Mouse (Mus musculus): ENCODE results near the gene Hint1. TPM values are rescaled to one million over a fixed set of nuclear protein-coding genes. Genes with fewer than 3 reads are reported as not detected.
"Not testable (repeated sequence)": the region's sequence is repeated elsewhere in the genome, so short reads cannot be mapped to it uniquely, and the experiment has no call there.

Gene Hint1
- polyA plus RNA-seq, 1 experiment from 2014 or later = 774 TPM

DNA sequence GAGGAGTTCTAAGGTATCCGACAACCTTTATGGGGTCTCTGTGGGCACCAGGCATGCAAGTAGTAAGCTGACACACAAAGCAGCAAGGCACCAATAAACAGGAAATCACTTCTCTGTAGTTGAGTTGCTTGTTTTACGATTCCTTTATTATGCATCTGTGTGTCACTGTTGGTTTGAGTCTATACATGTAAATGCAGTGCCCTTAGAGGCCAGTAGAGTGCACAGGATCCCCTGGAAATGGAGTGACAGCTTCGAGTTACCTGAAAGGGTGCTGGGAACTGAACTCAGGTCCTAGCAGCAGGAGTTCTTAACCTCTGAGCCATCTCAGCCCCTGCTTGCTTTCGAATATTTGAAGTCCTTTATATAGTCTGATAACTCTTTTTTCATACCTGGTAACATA lies 26.5 kb upstream of the Hint1 start:
- DNase-seq (ENCODE audit: low spot score) (no peak), ATAC-seq (replicated peaks; ENCODE audit: low FRiP score, low TSS enrichment, low read depth) (no peak)
- Histone ChIP-seq H3K9ac (ENCODE audit: low read length) (no peak overlapping the region), H3K4me2 (ENCODE audit: low read length) (no peak overlapping the region), H3K4me1 (replicated peaks; ENCODE audit: control insufficient read depth, insufficient read depth, low read length) (no peaks in the 10 kb centered on the region), H3K36me3 (ENCODE audit: control insufficient read depth, insufficient read depth, low read length) (no peaks in the 10 kb centered on the region), H3K27ac (ENCODE audit: low read depth) (no peak overlapping the region), H3K27me3 (replicated peaks; ENCODE audit: control insufficient read depth, insufficient read depth, low read length) (no peaks in the 10 kb centered on the region), H3K4me3 (ENCODE audit: low read depth, low read length) (no peak overlapping the region), H3K9me3 (ENCODE audit: control insufficient read depth, low read length) (no peaks in the 10 kb centered on the region)
- WGBS = 92% methylated on average over 4 of the region's 4 CpGs

DNA sequence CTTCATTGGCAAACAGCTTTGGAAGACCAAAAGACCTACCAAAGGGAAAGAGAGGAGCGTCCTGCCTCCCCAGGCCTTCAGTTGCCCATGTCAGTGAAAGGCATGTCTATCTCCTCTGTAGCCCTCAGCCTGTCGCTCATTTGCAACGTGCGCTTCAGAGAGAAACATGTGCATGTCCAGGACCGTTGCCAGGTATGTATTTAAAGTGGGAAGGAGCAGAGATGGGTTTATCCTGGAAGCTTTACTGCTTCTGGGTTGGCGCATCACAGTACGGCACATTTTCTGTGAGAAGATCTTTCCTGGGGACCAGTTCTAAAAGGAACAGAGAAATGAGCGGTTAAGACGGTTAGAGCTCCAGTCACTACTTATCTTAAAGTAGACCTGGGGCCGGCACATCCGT lies 25.3 kb upstream of the Hint1 start:
- Histone ChIP-seq H3K4me1 (replicated peaks; ENCODE audit: control insufficient read depth, insufficient read depth, low read length) (no peaks in the 10 kb centered on the region), H3K4me2 (ENCODE audit: low read length) (no peak overlapping the region), H3K27me3 (replicated peaks; ENCODE audit: control insufficient read depth, insufficient read depth, low read length) (no peaks in the 10 kb centered on the region), H3K4me3 (ENCODE audit: low read depth, low read length) (no peak overlapping the region), H3K9me3 (ENCODE audit: control insufficient read depth, low read length) (no peaks in the 10 kb centered on the region), H3K36me3 (ENCODE audit: control insufficient read depth, insufficient read depth, low read length) (no peaks in the 10 kb centered on the region), H3K9ac (ENCODE audit: low read length) (no peak overlapping the region), H3K27ac (ENCODE audit: low read depth) (no peak overlapping the region)
- ATAC-seq (replicated peaks; ENCODE audit: low FRiP score, low TSS enrichment, low read depth) = no peak
- no peak for DNase-seq (ENCODE audit: low spot score)
- 94% methylated on average over 11 of the region's 11 CpGs for WGBS

DNA sequence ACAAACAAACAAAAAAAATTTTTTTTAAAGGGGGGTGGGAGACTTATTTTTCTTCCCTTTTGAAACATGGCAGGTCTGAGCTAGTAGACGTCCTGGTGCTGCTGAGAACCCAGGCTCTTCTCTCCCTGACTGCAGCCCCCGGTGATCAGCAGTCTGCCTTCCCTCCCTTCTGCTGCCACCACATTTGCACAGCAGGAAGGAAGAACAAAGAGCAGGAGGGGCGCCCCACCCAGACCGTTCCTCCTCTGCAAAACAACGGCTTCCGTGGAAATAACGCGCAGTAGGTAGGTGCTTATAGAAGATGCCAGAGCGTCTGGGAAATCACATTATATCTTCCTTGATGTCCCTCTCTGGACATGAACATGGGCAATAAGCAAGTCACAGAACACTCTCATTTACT lies 21.8 kb upstream of the Hint1 start:
- WGBS = 66% methylated on average over 9 of the region's 9 CpGs
- no peaks in the 10 kb centered on the region for H3K36me3 ChIP-seq (ENCODE audit: control insufficient read depth, insufficient read depth, low read length)
- no peak for ATAC-seq (replicated peaks; ENCODE audit: low FRiP score, low TSS enrichment, low read depth)

DNA sequence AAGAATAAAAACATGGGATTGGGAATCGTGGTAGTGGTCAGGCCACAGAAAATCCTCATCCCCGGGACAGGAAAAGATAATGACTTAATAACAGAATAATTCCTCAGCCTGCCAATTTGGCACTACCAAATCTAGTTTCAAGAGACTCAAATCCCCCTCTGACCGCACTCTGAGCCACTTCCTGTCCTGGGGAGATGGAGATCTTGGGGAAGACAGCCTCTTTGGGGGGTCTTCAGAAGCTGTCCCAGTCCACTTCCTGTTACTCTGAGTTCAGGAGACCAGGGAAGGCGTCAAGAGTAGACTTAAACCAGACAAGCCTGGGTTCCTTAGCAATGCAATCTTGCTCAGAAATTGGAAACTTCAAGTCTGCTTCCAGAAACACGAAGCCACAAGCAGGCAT lies 21.2 kb upstream of the Hint1 start:
- no peak overlapping the region for H3K9ac ChIP-seq (ENCODE audit: low read length)
- H3K27ac ChIP-seq (ENCODE audit: low read depth) = no peak overlapping the region
- no peaks in the 10 kb centered on the region for H3K9me3 ChIP-seq (ENCODE audit: control insufficient read depth, low read length)
- WGBS = 72% methylated on average over 5 of the region's 5 CpGs
- no peaks in the 10 kb centered on the region for H3K27me3 ChIP-seq (replicated peaks; ENCODE audit: control insufficient read depth, insufficient read depth, low read length)
- H3K4me3 ChIP-seq (ENCODE audit: low read depth, low read length) = no peak overlapping the region
- no peaks in the 10 kb centered on the region for H3K36me3 ChIP-seq (ENCODE audit: control insufficient read depth, insufficient read depth, low read length)
- no peaks in the 10 kb centered on the region for H3K4me1 ChIP-seq (replicated peaks; ENCODE audit: control insufficient read depth, insufficient read depth, low read length)
- no peak overlapping the region for H3K4me2 ChIP-seq (ENCODE audit: low read length)
- ATAC-seq (replicated peaks; ENCODE audit: low FRiP score, low TSS enrichment, low read depth) (no peak), DNase-seq (ENCODE audit: low spot score) (no peak)

More for the DNA sequence above, 21.8 kb upstream of the Hint1 start:
- H3K4me2 ChIP-seq (ENCODE audit: low read length) = no peak overlapping the region
- no peak for DNase-seq (ENCODE audit: low spot score)
- no peak overlapping the region for H3K27ac ChIP-seq (ENCODE audit: low read depth)
- no peaks in the 10 kb centered on the region for H3K9me3 ChIP-seq (ENCODE audit: control insufficient read depth, low read length)
- H3K27me3 ChIP-seq (replicated peaks; ENCODE audit: control insufficient read depth, insufficient read depth, low read length) = no peaks in the 10 kb centered on the region
- no peak overlapping the region for H3K4me3 ChIP-seq (ENCODE audit: low read depth, low read length)
- no peak overlapping the region for H3K9ac ChIP-seq (ENCODE audit: low read length)
- no peaks in the 10 kb centered on the region for H3K4me1 ChIP-seq (replicated peaks; ENCODE audit: control insufficient read depth, insufficient read depth, low read length)

DNA sequence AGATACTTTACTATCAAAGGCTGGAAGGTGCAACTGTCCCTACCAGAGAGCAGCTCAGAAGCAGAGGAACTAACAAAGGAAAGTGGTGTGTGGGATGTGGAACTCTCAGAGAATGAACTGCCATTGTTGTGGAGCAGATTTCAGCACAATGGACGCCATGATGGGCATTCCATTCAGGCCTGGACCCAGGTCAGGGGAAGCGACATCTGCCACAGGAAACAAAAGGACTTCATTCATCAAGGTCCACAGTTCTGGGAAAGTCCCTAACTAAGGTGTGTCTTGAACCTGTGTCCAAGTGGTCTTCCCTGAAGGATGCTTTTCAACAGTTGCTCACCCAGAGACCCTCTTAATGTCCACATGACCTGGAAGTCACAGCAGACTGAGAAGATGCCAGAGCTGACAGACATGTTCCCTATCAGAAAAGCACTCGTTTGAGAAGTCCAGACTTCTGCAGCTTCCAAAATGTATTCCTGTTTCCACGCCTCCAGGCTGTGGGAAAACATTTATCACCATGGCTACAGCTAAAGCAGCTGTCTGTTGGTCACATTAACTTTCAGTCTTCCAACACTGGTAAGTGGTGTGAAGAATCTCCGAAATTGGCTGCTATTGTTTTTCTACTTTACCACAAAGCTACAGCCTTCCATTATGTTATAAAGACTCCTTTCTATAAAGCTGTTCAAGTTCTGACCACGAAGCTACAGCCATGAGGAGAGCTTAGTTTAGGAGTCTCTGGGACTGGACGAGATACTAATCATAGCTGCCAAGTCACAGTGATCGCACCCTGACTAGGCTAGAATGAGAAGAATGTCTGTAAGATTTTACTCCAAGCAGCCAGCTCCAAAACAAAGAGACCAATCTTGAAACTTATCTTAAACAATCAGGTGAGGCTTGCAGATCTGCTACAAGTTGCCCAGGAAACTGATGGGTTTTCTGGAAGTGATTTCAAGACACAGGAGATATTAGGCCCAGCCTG lies 20.4 kb upstream of the Hint1 start:
- WGBS = 53% methylated on average over 8 of the region's 8 CpGs
- Histone ChIP-seq H3K36me3 (ENCODE audit: control insufficient read depth, insufficient read depth, low read length) (no peaks in the 10 kb centered on the region), H3K27ac (ENCODE audit: low read depth) (no peak overlapping the region), H3K4me2 (ENCODE audit: low read length) (no peak overlapping the region), H3K9me3 (ENCODE audit: control insufficient read depth, low read length) (no peaks in the 10 kb centered on the region), H3K27me3 (replicated peaks; ENCODE audit: control insufficient read depth, insufficient read depth, low read length) (no peaks in the 10 kb centered on the region), H3K4me1 (replicated peaks; ENCODE audit: control insufficient read depth, insufficient read depth, low read length) (no peaks in the 10 kb centered on the region), H3K4me3 (ENCODE audit: low read depth, low read length) (no peak overlapping the region), H3K9ac (ENCODE audit: low read length) (no peak overlapping the region)
- ATAC-seq (replicated peaks; ENCODE audit: low FRiP score, low TSS enrichment, low read depth) (no peak), DNase-seq (ENCODE audit: low spot score) (no peak)

DNA sequence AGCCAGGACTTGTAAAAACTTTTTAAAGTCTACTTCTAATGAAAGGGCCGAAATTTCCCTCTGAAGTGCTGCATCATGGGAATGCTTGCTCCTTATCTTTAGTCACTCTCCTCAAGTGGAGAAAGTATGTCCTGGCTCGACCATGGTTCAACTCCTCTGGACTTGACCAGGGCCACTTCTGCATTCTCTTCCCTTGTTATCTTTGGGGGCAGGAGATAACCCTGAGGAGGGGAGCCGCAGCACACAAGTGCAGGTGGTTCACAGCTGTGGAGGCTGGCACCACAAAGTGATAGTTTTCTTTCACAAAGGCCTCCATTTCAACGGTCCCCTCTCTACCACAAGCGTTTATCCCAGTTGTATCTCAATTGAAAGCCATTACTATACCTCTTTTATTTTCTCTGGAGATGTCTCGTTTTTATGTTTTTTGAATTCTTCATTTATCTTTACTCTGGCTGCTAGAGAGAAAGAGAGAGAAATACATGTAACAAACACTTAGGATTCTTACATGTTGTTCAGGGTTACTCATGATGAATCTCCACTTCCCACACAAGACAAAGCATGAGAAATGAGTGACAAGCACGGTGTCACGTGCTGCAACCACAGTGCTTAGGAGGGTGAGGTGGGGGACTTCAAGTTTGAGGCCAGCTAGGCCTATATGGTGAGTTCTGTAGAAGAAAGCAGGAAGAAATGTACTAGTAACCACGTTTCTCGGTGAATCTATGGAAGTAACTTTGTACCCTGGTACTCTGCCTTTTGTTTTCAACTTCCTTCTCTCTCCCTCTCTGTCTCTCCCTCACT lies 16.0 kb upstream of the Hint1 start:
- no peak for ATAC-seq (replicated peaks; ENCODE audit: low FRiP score, low TSS enrichment, low read depth)
- WGBS = 79% methylated on average over 10 of the region's 10 CpGs
- no peak for DNase-seq (ENCODE audit: low spot score)
- no peak overlapping the region for H3K27ac ChIP-seq (ENCODE audit: low read depth)
- H3K36me3 ChIP-seq (ENCODE audit: control insufficient read depth, insufficient read depth, low read length) = no peaks in the 10 kb centered on the region
- no peaks in the 10 kb centered on the region for H3K4me1 ChIP-seq (replicated peaks; ENCODE audit: control insufficient read depth, insufficient read depth, low read length)
- no peak overlapping the region for H3K9ac ChIP-seq (ENCODE audit: low read length)
- no peaks in the 10 kb centered on the region for H3K27me3 ChIP-seq (replicated peaks; ENCODE audit: control insufficient read depth, insufficient read depth, low read length)
- H3K9me3 ChIP-seq (ENCODE audit: control insufficient read depth, low read length) = no peaks in the 10 kb centered on the region
- H3K4me3 ChIP-seq (ENCODE audit: low read depth, low read length) = no peak overlapping the region
- no peak overlapping the region for H3K4me2 ChIP-seq (ENCODE audit: low read length)

DNA sequence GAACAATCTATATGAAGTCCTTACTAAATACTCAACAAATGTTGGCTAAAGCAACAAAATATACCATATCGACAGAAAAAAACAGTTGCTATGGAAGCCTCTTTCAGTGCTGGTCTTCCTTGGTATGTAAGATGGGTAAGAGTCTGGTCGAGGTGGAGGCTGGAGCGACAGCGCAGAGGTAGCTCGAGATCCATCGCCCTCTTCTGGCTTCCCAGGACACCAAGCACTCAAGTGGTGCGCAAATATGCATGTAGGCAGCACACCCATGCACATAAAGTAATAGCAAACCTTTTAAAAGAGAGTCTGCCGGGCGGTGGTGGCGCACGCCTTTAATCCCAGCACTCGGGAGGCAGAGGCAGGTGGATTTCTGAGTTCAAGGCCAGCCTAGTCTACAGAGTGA lies 14.5 kb upstream of the Hint1 start:
- no peak overlapping the region for H3K27ac ChIP-seq (ENCODE audit: low read depth)
- H3K36me3 ChIP-seq (ENCODE audit: control insufficient read depth, insufficient read depth, low read length) = no peaks in the 10 kb centered on the region
- no peaks in the 10 kb centered on the region for H3K9me3 ChIP-seq (ENCODE audit: control insufficient read depth, low read length)
- no peak overlapping the region for H3K9ac ChIP-seq (ENCODE audit: low read length)
- no peak overlapping the region for H3K4me3 ChIP-seq (ENCODE audit: low read depth, low read length)
- H3K4me2 ChIP-seq (ENCODE audit: low read length) = no peak overlapping the region
- 86% methylated on average over 12 of the region's 12 CpGs for WGBS
- DNase-seq (ENCODE audit: low spot score) = no peak
- no peaks in the 10 kb centered on the region for H3K4me1 ChIP-seq (replicated peaks; ENCODE audit: control insufficient read depth, insufficient read depth, low read length)
- no peak for ATAC-seq (replicated peaks; ENCODE audit: low FRiP score, low TSS enrichment, low read depth)
- no peaks in the 10 kb centered on the region for H3K27me3 ChIP-seq (replicated peaks; ENCODE audit: control insufficient read depth, insufficient read depth, low read length)

DNA sequence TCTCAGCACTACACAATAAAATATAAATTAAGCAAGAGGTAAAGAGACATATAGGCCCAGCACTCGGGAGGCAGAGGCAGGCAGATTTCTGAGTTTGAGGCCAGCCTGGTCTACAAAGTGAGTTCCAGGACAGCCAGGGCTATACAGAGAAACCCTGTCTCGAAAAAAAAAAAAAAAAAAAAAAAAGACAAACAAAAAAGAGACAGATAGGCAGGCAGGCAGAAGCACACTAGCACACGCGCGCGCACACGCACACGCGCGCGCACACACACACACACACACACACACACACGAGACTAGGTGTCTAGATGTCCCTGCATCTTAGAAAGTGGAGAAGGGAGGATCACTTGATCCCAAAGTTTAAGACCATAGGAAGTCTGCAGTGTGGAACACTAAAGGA lies 7.3 kb upstream of the Hint1 start:
- not testable (repeated sequence) for ATAC-seq (replicated peaks; ENCODE audit: low FRiP score, low TSS enrichment, low read depth); H3K36me3 ChIP-seq (ENCODE audit: control insufficient read depth, insufficient read depth, low read length); H3K4me2 ChIP-seq (ENCODE audit: low read length); H3K4me3 ChIP-seq (ENCODE audit: low read depth, low read length); H3K9me3 ChIP-seq (ENCODE audit: control insufficient read depth, low read length); H3K27me3 ChIP-seq (replicated peaks; ENCODE audit: control insufficient read depth, insufficient read depth, low read length); DNase-seq (ENCODE audit: low spot score); H3K27ac ChIP-seq (ENCODE audit: low read depth); H3K4me1 ChIP-seq (replicated peaks; ENCODE audit: control insufficient read depth, insufficient read depth, low read length); H3K9ac ChIP-seq (ENCODE audit: low read length)
- 95% methylated on average over 11 of the region's 12 CpGs for WGBS
